Mouse (Mus musculus): ENCODE measurements at regions not wholly inside any gene's neighbourhood (a gene's known extent, or its start where the extent isn't known, plus 50 kb on each side); places are given as distances from the start of the nearest gene placed in this dataset.

DNA sequence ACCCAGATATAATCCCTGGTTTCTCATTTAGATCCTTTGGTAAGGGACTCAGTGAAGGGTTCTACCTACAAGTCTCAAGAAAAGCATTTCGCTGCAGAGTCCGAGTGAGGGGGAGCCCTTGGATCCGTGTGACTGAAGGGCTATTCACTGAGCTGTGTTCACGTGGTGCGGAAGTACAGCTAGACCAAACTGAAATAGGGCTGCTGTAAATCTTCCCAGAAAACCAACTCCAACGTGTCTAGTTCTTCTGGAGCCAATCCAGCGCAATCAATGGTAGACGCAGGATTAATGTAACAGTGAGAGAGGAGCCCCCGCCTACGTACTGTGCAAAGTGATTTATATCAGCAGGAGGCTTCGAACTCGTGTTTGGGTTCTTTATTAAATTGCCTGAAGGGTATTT is 461.9 kb downstream of the Ate1 start:
- TF ChIP-seq CTCF (IDR thresholded peaks at IDR 0.05; ENCODE audit: control insufficient read depth, insufficient read depth, insufficient read length) (no peak), MAX (IDR thresholded peaks at IDR 0.05) (no peak), USF1 (IDR thresholded peaks at IDR 0.05; ENCODE audit: low read depth) (no peak)

Measured in C2C12 (cell line).